Mouse (Mus musculus): Measurements from ENCODE around the gene Tmem252. TPM values are rescaled to one million over a fixed set of nuclear protein-coding genes. Genes with fewer than 3 reads are reported as not detected.

Tmem252 gene
- polyA plus RNA-seq, 1 experiment from 2014 or later: 1.8 TPM

- DNase-seq (ENCODE audit: low spot score) (no peak), ATAC-seq (ENCODE audit: low FRiP score) (no peak)
- Histone ChIP-seq H3K27ac (no peak overlapping the region), H3K36me3 (replicated peaks; ENCODE audit: control insufficient read depth, insufficient read depth) (no peaks in the 10 kb centered on the region), H3K9ac (no peak overlapping the region), H3K27me3 (ENCODE audit: control insufficient read depth, insufficient read depth, low read length) (no peaks in the 10 kb centered on the region), H3K4me2 (replicated peaks) (no peak overlapping the region), H3K9me3 (ENCODE audit: control insufficient read depth, low read length) (no peaks in the 10 kb centered on the region), H3K4me3 (replicated peaks; ENCODE audit: low read length) (no peak overlapping the region), H3K4me1 (replicated peaks; ENCODE audit: control insufficient read depth, insufficient read depth, low read length) (no peaks in the 10 kb centered on the region)
- 71% methylated on average over 8 of the region's 8 CpGs for WGBS
These were observed 23.4 kb upstream of the Tmem252 start for GRCm38 (mm10) chr19:24650428-24650827.

- no peak overlapping the region for H3K9ac ChIP-seq
- no peaks in the 10 kb centered on the region for H3K27me3 ChIP-seq (ENCODE audit: control insufficient read depth, insufficient read depth, low read length)
- no peaks in the 10 kb centered on the region for H3K36me3 ChIP-seq (replicated peaks; ENCODE audit: control insufficient read depth, insufficient read depth)
- WGBS: 68% methylated on average over 2 of the region's 2 CpGs
- no peaks in the 10 kb centered on the region for H3K9me3 ChIP-seq (ENCODE audit: control insufficient read depth, low read length)
- H3K27ac ChIP-seq: no peak overlapping the region
- H3K4me3 ChIP-seq (replicated peaks; ENCODE audit: low read length): no peak overlapping the region
- H3K4me2 ChIP-seq (replicated peaks): no peak overlapping the region
- H3K4me1 ChIP-seq (replicated peaks; ENCODE audit: control insufficient read depth, insufficient read depth, low read length): no peaks in the 10 kb centered on the region
- ATAC-seq (ENCODE audit: low FRiP score) (no peak), DNase-seq (ENCODE audit: low spot score) (no peak)
These were observed 22.2 kb upstream of the Tmem252 start for GRCm38 (mm10) chr19:24651595-24651994.

- ATAC-seq (ENCODE audit: low FRiP score) (no peak), DNase-seq (ENCODE audit: low spot score) (no peak)
- Histone ChIP-seq H3K4me2 (replicated peaks) (no peak overlapping the region), H3K9me3 (ENCODE audit: control insufficient read depth, low read length) (no peaks in the 10 kb centered on the region), H3K9ac (no peak overlapping the region), H3K36me3 (replicated peaks; ENCODE audit: control insufficient read depth, insufficient read depth) (no peaks in the 10 kb centered on the region), H3K27me3 (ENCODE audit: control insufficient read depth, insufficient read depth, low read length) (no peaks in the 10 kb centered on the region), H3K4me1 (replicated peaks; ENCODE audit: control insufficient read depth, insufficient read depth, low read length) (no peaks in the 10 kb centered on the region), H3K4me3 (replicated peaks; ENCODE audit: low read length) (no peak overlapping the region), H3K27ac (no peak overlapping the region)
- WGBS: 46% methylated on average over 6 of the region's 6 CpGs
These were observed 21.3 kb upstream of the Tmem252 start for GRCm38 (mm10) chr19:24652342-24653019.

GRCm38 (mm10) chr19:24653230-24653799 is 20.5 kb upstream of the Tmem252 start:
- H3K27ac ChIP-seq: no peak overlapping the region
- H3K9me3 ChIP-seq (ENCODE audit: control insufficient read depth, low read length): no peaks in the 10 kb centered on the region
- no peak overlapping the region for H3K4me3 ChIP-seq (replicated peaks; ENCODE audit: low read length)
- H3K4me1 ChIP-seq (replicated peaks; ENCODE audit: control insufficient read depth, insufficient read depth, low read length): no peaks in the 10 kb centered on the region
- no peak overlapping the region for H3K9ac ChIP-seq
- no peaks in the 10 kb centered on the region for H3K36me3 ChIP-seq (replicated peaks; ENCODE audit: control insufficient read depth, insufficient read depth)
- DNase-seq (ENCODE audit: low spot score) (no peak), ATAC-seq (ENCODE audit: low FRiP score) (no peak)
- whole genome bisulfite sequencing: 80% methylated on average over 9 of the region's 9 CpGs
- H3K27me3 ChIP-seq (ENCODE audit: control insufficient read depth, insufficient read depth, low read length): no peaks in the 10 kb centered on the region
- no peak overlapping the region for H3K4me2 ChIP-seq (replicated peaks)

GRCm38 (mm10) chr19:24656981-24657380 is 16.8 kb upstream of the Tmem252 start:
- ATAC-seq (ENCODE audit: low FRiP score) (no peak), DNase-seq (ENCODE audit: low spot score) (no peak)
- 89% methylated on average over 3 of the region's 3 CpGs for WGBS
- Histone ChIP-seq H3K4me1 (replicated peaks; ENCODE audit: control insufficient read depth, insufficient read depth, low read length) (no peaks in the 10 kb centered on the region), H3K4me2 (replicated peaks) (no peak overlapping the region), H3K27ac (no peak overlapping the region), H3K9me3 (ENCODE audit: control insufficient read depth, low read length) (no peaks in the 10 kb centered on the region), H3K9ac (no peak overlapping the region), H3K36me3 (replicated peaks; ENCODE audit: control insufficient read depth, insufficient read depth) (no peaks in the 10 kb centered on the region), H3K4me3 (replicated peaks; ENCODE audit: low read length) (no peak overlapping the region), H3K27me3 (ENCODE audit: control insufficient read depth, insufficient read depth, low read length) (no peaks in the 10 kb centered on the region)

- no peak for DNase-seq (ENCODE audit: low spot score)
- no peaks in the 10 kb centered on the region for H3K4me1 ChIP-seq (replicated peaks; ENCODE audit: control insufficient read depth, insufficient read depth, low read length)
- no peaks in the 10 kb centered on the region for H3K27me3 ChIP-seq (ENCODE audit: control insufficient read depth, insufficient read depth, low read length)
- H3K27ac ChIP-seq: no peak overlapping the region
- no peaks in the 10 kb centered on the region for H3K9me3 ChIP-seq (ENCODE audit: control insufficient read depth, low read length)
- whole genome bisulfite sequencing: 97% methylated on average over 2 of the region's 2 CpGs
- no peaks in the 10 kb centered on the region for H3K36me3 ChIP-seq (replicated peaks; ENCODE audit: control insufficient read depth, insufficient read depth)
- no peak overlapping the region for H3K9ac ChIP-seq
- H3K4me2 ChIP-seq (replicated peaks): no peak overlapping the region
- ATAC-seq (ENCODE audit: low FRiP score): no peak
- H3K4me3 ChIP-seq (replicated peaks; ENCODE audit: low read length): no peak overlapping the region
These were observed 11.5 kb upstream of the Tmem252 start for GRCm38 (mm10) chr19:24662346-24662745.

GRCm38 (mm10) chr19:24665771-24666170 is 8.0 kb upstream of the Tmem252 start:
- Histone ChIP-seq H3K4me3 (replicated peaks; ENCODE audit: low read length) (no peak overlapping the region), H3K27ac (no peak overlapping the region), H3K9me3 (ENCODE audit: control insufficient read depth, low read length) (no peaks in the 10 kb centered on the region), H3K36me3 (replicated peaks; ENCODE audit: control insufficient read depth, insufficient read depth) (no peaks in the 10 kb centered on the region), H3K27me3 (ENCODE audit: control insufficient read depth, insufficient read depth, low read length) (no peaks in the 10 kb centered on the region), H3K9ac (no peak overlapping the region), H3K4me2 (replicated peaks) (no peak overlapping the region), H3K4me1 (replicated peaks; ENCODE audit: control insufficient read depth, insufficient read depth, low read length) (no peaks in the 10 kb centered on the region)
- ATAC-seq (ENCODE audit: low FRiP score): no peak
- 79% methylated on average over 11 of the region's 11 CpGs for whole genome bisulfite sequencing
- no peak for DNase-seq (ENCODE audit: low spot score)

GRCm38 (mm10) chr19:24667527-24667926 is 6.3 kb upstream of the Tmem252 start:
- no peak for ATAC-seq (ENCODE audit: low FRiP score)
- H3K4me2 ChIP-seq (replicated peaks): no peak overlapping the region
- no peaks in the 10 kb centered on the region for H3K27me3 ChIP-seq (ENCODE audit: control insufficient read depth, insufficient read depth, low read length)
- H3K4me1 ChIP-seq (replicated peaks; ENCODE audit: control insufficient read depth, insufficient read depth, low read length): no peaks in the 10 kb centered on the region
- peak; percentile 57 for DNase-seq (ENCODE audit: low spot score)
- no peak overlapping the region for H3K27ac ChIP-seq
- no peak overlapping the region for H3K9ac ChIP-seq
- 68% methylated on average over 3 of the region's 3 CpGs for WGBS
- no peaks in the 10 kb centered on the region for H3K36me3 ChIP-seq (replicated peaks; ENCODE audit: control insufficient read depth, insufficient read depth)
- H3K9me3 ChIP-seq (ENCODE audit: control insufficient read depth, low read length): no peaks in the 10 kb centered on the region
- H3K4me3 ChIP-seq (replicated peaks; ENCODE audit: low read length): no peak overlapping the region

GRCm38 (mm10) chr19:24671571-24671970 is 2.2 kb upstream of the Tmem252 start:
- 67% methylated on average over 3 of the region's 3 CpGs for WGBS
- H3K27ac ChIP-seq: peak overlapping the region; percentile 38; the same call in 1 of the 2 replicates
- H3K9me3 ChIP-seq (ENCODE audit: control insufficient read depth, low read length): no peaks in the 10 kb centered on the region
- no peak overlapping the region for H3K4me2 ChIP-seq (replicated peaks)
- H3K4me1 ChIP-seq (replicated peaks; ENCODE audit: control insufficient read depth, insufficient read depth, low read length): no peaks in the 10 kb centered on the region
- no peaks in the 10 kb centered on the region for H3K36me3 ChIP-seq (replicated peaks; ENCODE audit: control insufficient read depth, insufficient read depth)
- DNase-seq (ENCODE audit: low spot score) (no peak), ATAC-seq (ENCODE audit: low FRiP score) (no peak)
- H3K4me3 ChIP-seq (replicated peaks; ENCODE audit: low read length): no peak overlapping the region
- no peak overlapping the region for H3K9ac ChIP-seq
- H3K27me3 ChIP-seq (ENCODE audit: control insufficient read depth, insufficient read depth, low read length): no peaks in the 10 kb centered on the region

Data from hindbrain, embryonic 14.5 days (tissue).